Mouse (Mus musculus): ENCODE measurements around the gene Zc3h10. TPM values are rescaled to one million over a fixed set of nuclear protein-coding genes. Genes with fewer than 3 reads are reported as not detected.
"Not testable (repeated sequence)": the region's sequence is repeated elsewhere in the genome, so short reads cannot be mapped to it uniquely, and the experiment has no call there.

Gene Zc3h10
- total RNA-seq, 2 experiments from 2014 or later: 13.6 to 15.6 TPM

- no peak for DNase-seq (ENCODE audit: low spot score in 2 of 2)
Measured at GRCm38 (mm10) chr10:128524732-128525662, 22.6 kb downstream of the Zc3h10 start.

GRCm38 (mm10) chr10:128524111-128524731 lies 23.4 kb downstream of the Zc3h10 start:
- no peak for DNase-seq (ENCODE audit: low spot score in 2 of 2)

- DNase-seq (ENCODE audit: low spot score in 2 of 2): no peak
Measured at GRCm38 (mm10) chr10:128522351-128522750, 25.2 kb downstream of the Zc3h10 start.

GRCm38 (mm10) chr10:128520591-128520990 lies 27.0 kb downstream of the Zc3h10 start:
- no peak for DNase-seq (ENCODE audit: low spot score in 2 of 2)

- peak in 1 of 2 experiments; percentile 63 for DNase-seq (ENCODE audit: low spot score in 2 of 2)
Measured at GRCm38 (mm10) chr10:128518833-128519232, 28.7 kb downstream of the Zc3h10 start.

GRCm38 (mm10) chr10:128516677-128517076 lies 30.9 kb downstream of the Zc3h10 start:
- no peak for DNase-seq (ENCODE audit: low spot score in 2 of 2)

GRCm38 (mm10) chr10:128516029-128516428 lies 31.5 kb downstream of the Zc3h10 start:
- DNase-seq (ENCODE audit: low spot score in 2 of 2): no peak

GRCm38 (mm10) chr10:128515044-128515443 lies 32.5 kb downstream of the Zc3h10 start:
- DNase-seq (ENCODE audit: low spot score in 2 of 2): no peak

- DNase-seq (ENCODE audit: low spot score in 2 of 2): no peak
Measured at GRCm38 (mm10) chr10:128511761-128512160, 35.8 kb downstream of the Zc3h10 start.

GRCm38 (mm10) chr10:128511189-128511588 lies 36.4 kb downstream of the Zc3h10 start:
- no peak for DNase-seq (ENCODE audit: low spot score in 2 of 2)

GRCm38 (mm10) chr10:128510301-128510700 lies 37.3 kb downstream of the Zc3h10 start:
- DNase-seq (ENCODE audit: low spot score in 2 of 2): no peak

- DNase-seq (ENCODE audit: low spot score in 2 of 2): no peak
Measured at GRCm38 (mm10) chr10:128509831-128510230, 37.7 kb downstream of the Zc3h10 start.

GRCm38 (mm10) chr10:128509203-128509602 lies 38.4 kb downstream of the Zc3h10 start:
- no peak for DNase-seq (ENCODE audit: low spot score in 2 of 2)

- DNase-seq (ENCODE audit: low spot score in 2 of 2): no peak
Measured at GRCm38 (mm10) chr10:128508260-128508659, 39.3 kb downstream of the Zc3h10 start.

GRCm38 (mm10) chr10:128505974-128506373 lies 41.6 kb downstream of the Zc3h10 start:
- DNase-seq (ENCODE audit: low spot score in 2 of 2): no peak

- DNase-seq (ENCODE audit: low spot score in 2 of 2): not testable (repeated sequence)
Measured at GRCm38 (mm10) chr10:128505371-128505667, 42.3 kb downstream of the Zc3h10 start.

- no peak for DNase-seq (ENCODE audit: low spot score in 2 of 2)
Measured at GRCm38 (mm10) chr10:128504641-128505370, 42.8 kb downstream of the Zc3h10 start.

GRCm38 (mm10) chr10:128504012-128504411 lies 43.6 kb downstream of the Zc3h10 start:
- no peak for DNase-seq (ENCODE audit: low spot score in 2 of 2)

- DNase-seq (ENCODE audit: low spot score in 2 of 2): no peak
Measured at GRCm38 (mm10) chr10:128503532-128503931, 44.0 kb downstream of the Zc3h10 start.

- DNase-seq (ENCODE audit: low spot score in 2 of 2): no peak
Measured at GRCm38 (mm10) chr10:128502341-128502740, 45.2 kb downstream of the Zc3h10 start.

- DNase-seq (ENCODE audit: low spot score in 2 of 2): peak in 1 of 2 experiments; percentile 71
Measured at GRCm38 (mm10) chr10:128499116-128499671, 48.4 kb downstream of the Zc3h10 start.

All from layer of hippocampus, adult 18-20 months (tissue).